Mouse (Mus musculus): ENCODE data around the gene 1600014C23Rik. TPM values are rescaled to one million over a fixed set of nuclear protein-coding genes. Genes with fewer than 3 reads are reported as not detected.
A peak's percentile ranks its signal among the peaks of the same experiment; 100 is the strongest.

1600014C23Rik gene
- polyA plus RNA-seq, 1 experiment from 2014 or later: not detected

DNA sequence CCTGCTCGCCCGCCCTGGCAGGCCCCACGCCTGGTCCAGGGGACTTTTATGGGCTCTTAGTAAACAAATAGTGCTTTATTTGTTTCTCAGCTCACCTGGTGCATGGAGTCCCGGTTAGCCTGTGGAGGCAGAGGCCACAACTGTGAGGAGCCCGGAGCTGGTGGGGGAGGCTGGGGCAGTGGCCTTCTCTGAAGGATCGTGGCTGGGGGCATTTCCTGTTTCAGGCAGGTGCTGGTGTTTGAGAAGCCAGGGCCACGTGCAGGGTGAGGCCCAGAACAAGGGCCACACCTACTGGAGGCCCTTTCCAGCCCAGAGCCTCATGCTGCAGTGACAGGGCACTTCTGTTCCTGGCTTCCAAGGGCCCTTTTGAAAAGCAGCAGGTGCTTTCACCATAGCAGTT lies 7.4 kb downstream of the 1600014C23Rik start:
- Histone ChIP-seq H3K4me3 (ENCODE audit: inconsistent target) (no peak overlapping the region), H3K79me2 (ENCODE audit: inconsistent target) (no peaks in the 10 kb centered on the region), H3K36me3 (ENCODE audit: inconsistent target) (no peaks in the 10 kb centered on the region), H3K27ac (no peak overlapping the region)
- 60% methylated on average over 7 of the region's 7 CpGs for WGBS (ENCODE audit: missing documents)

DNA sequence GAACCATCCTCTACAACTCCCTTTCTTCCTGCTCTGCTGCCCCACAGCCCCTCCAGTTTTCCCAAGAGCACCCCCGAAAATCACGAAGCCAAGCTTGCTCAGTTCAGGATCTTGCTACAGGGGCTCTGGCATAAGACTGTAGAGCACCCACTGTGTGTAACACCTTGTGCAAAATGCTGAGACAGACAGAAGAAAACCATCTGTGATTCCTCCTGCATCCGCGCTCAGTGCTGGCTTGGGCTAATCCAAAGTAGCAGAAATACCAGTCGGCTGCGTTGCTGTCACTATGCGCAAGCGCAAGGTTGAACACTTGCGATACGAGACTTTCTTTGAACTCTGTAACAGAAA lies 9.1 kb downstream of the 1600014C23Rik start:
- no peaks in the 10 kb centered on the region for H3K79me2 ChIP-seq (ENCODE audit: inconsistent target)
- H3K4me3 ChIP-seq (ENCODE audit: inconsistent target): no peak overlapping the region
- H3K27ac ChIP-seq: no peak overlapping the region
- WGBS (ENCODE audit: missing documents): 90% methylated on average over 10 of the region's 10 CpGs
- H3K36me3 ChIP-seq (ENCODE audit: inconsistent target): no peaks in the 10 kb centered on the region

DNA sequence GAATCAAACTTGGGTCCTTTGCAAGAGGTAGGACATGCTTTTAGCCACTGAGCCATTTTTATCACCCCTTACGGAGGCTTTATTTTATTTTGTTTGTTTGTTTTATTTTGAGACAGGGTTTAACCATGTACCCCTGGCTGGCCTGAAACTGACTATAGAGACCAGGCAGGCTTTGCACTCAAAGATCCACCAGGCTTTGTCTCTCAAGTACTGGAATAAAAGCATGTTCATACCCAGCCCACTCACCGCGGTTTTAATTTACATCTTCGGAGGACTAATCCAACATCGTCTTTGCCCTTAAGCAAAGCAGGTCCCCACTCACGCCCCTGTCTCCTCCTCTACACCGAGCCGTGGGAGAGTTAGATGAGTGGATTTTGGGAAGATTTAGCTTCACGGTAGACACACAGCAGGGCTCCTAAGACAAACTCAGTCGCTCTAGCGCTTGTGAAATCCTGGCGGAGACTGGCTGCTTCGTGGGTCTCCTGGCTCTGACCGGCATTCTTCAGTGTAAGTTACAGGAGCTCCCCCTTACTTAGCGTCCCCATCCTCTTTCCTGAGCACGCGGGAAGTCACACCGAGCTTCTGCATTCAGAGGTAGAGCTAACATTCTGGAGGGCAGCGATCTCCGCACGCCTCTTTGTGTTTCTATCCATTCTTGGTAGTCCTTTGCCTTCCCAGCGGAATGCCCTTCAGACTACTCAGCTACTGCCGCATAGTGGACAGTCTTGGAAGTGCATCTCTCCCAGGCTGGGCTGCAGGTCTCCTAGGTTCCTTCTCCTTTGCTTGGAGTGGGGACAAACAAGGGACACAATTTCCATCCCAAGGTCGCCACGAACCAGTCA lies 9.7 kb downstream of the 1600014C23Rik start:
- Histone ChIP-seq H3K27ac (no peak overlapping the region), H3K79me2 (ENCODE audit: inconsistent target) (no peaks in the 10 kb centered on the region), H3K36me3 (ENCODE audit: inconsistent target) (no peaks in the 10 kb centered on the region), H3K4me3 (ENCODE audit: inconsistent target) (no peak overlapping the region; the same call in 1 of the 2 replicates)
- 9% methylated on average over 25 of the region's 25 CpGs for WGBS (ENCODE audit: missing documents)

DNA sequence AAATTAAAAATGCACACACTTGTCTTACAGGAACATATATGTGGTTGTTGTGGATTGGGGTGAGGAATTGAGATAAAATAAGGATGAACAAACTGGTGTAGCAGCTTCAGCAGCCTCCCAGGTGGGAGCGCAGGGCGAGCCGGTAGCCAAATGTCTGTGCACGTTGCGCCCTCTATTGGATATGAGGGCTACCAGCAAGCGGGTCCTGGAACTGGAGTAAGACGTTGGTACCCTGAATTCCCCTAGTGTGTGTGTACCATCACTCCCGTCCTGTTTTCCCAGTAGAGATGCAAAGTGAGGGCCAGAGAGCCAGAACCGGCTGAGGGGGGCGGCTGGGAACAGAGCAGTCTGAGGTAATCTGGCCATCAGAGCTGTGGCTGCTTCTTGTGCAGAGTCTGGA lies 15.3 kb downstream of the 1600014C23Rik start:
- Histone ChIP-seq H3K36me3 (ENCODE audit: inconsistent target) (no peaks in the 10 kb centered on the region), H3K79me2 (ENCODE audit: inconsistent target) (no peaks in the 10 kb centered on the region), H3K27ac (no peak overlapping the region), H3K4me3 (ENCODE audit: inconsistent target) (no peak overlapping the region)
- 3% methylated on average over 10 of the region's 10 CpGs for WGBS (ENCODE audit: missing documents)

DNA sequence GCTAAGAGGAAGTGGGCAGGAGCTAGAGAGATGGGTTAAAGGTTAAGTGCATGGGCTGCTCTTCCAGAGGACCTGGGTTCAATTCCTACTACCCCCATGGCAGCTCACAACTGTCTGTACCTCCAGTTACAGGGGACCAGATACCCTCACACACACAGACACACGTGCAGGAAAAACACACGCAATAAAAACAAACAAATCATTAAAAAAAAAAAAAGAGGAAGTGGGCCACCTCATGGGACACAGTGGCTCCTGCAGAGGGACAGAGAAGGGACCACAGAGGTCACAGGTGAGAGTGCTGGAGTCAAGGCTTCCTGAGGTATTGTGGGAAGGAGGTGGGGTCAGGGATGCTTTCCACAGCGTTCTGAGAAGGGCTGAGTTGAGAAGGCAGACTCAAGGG lies 22.1 kb downstream of the 1600014C23Rik start:
- no peaks in the 10 kb centered on the region for H3K79me2 ChIP-seq (ENCODE audit: inconsistent target)

DNA sequence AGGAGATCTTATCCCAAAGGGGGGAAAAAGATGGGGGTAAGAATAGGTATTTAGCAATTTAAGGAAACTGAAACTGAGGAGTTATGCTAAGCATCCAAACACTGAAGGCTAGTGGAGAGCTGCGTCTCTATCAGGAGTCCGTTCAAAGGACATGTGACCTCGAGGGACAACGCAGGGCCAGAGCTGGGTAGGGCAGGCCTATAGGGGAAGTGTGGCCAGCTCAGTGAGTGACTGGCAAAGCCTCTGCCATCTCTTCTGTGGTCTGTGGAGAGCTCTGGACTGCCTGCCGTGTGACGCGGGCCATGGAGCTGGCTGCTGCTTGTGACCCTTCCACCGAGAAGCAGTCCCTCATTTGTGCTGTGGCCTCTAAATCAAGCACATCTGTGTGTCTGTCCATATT lies 23.2 kb downstream of the 1600014C23Rik start:
- no peaks in the 10 kb centered on the region for H3K36me3 ChIP-seq (ENCODE audit: inconsistent target)
- H3K27ac ChIP-seq: no peak overlapping the region
- H3K4me3 ChIP-seq (ENCODE audit: inconsistent target): no peak overlapping the region
- H3K79me2 ChIP-seq (ENCODE audit: inconsistent target): no peaks in the 10 kb centered on the region
- WGBS (ENCODE audit: missing documents): 29% methylated on average over 8 of the region's 8 CpGs

More for the DNA sequence above, 22.1 kb downstream of the 1600014C23Rik start:
- Histone ChIP-seq H3K4me3 (ENCODE audit: inconsistent target) (no peak overlapping the region), H3K36me3 (ENCODE audit: inconsistent target) (no peaks in the 10 kb centered on the region), H3K27ac (no peak overlapping the region)
- WGBS (ENCODE audit: missing documents): 26% methylated on average over 2 of the region's 3 CpGs

DNA sequence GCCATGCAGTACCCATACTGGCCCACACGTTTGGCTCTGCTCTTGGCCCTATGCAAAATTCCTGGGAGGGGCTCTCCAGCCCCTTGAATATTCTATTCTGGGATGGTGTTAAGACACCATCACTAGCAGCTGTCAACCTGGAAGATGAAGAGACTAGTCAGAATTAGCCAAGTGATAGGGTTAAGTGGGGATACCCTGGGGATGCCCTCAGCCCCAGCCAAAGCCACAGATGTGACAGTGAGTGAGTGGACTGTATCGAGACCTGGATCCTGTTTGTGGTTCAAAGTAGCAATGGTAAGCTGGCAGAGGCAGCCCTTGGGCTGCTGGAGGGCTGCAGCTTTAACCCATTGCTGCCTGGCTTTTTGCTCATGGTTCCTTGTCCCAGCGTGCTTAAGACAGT lies 23.8 kb downstream of the 1600014C23Rik start:
- Histone ChIP-seq H3K4me3 (ENCODE audit: inconsistent target) (no peak overlapping the region), H3K79me2 (ENCODE audit: inconsistent target) (no peaks in the 10 kb centered on the region), H3K27ac (no peak overlapping the region), H3K36me3 (ENCODE audit: inconsistent target) (no peaks in the 10 kb centered on the region)
- WGBS (ENCODE audit: missing documents): 53% methylated on average over 3 of the region's 3 CpGs

DNA sequence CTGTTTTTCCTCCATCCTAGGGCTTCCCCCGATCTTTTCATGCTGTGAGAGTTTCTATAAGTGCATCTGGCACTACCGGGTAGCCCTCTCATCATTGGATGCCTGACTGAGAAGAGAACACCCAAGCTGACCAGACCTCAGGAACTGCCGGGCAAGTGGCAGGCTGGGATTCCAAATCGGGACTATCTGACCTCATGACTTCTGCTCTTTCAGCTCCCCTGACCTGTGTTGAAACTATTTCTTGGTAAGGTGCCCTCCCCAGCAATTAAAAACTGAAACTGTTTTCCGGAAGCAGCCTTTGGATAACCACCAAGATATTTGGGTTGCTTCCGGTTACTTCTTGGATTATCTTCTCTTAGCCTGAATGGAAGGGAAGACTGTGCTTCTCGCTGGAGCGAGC lies 25.5 kb downstream of the 1600014C23Rik start:
- H3K27ac ChIP-seq: no peak overlapping the region
- H3K79me2 ChIP-seq (ENCODE audit: inconsistent target): no peaks in the 10 kb centered on the region
- no peaks in the 10 kb centered on the region for H3K36me3 ChIP-seq (ENCODE audit: inconsistent target)
- no peak overlapping the region for H3K4me3 ChIP-seq (ENCODE audit: inconsistent target)
- 83% methylated on average over 8 of the region's 8 CpGs for WGBS (ENCODE audit: missing documents)

DNA sequence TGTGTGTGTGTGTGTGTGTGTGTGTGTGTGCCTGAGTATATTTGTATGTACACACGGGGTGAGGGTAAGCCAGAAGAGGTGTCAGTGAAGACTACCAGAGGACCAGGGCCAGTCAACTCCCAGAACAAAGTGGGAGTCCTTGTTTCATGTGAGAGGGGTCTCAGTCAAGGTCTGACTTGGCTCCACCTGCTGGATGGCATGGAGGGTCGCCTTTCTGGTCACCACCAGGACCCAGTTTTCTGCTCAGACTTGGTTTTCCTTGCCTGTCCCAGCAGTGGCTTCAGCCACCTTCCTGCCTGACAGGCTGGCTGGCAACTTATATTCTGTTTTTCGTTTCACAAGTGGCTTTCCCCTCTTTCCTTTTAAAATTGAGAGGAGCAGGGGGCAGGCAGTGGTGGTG lies 26.3 kb downstream of the 1600014C23Rik start:
- Histone ChIP-seq H3K79me2 (ENCODE audit: inconsistent target) (no peaks in the 10 kb centered on the region), H3K4me3 (ENCODE audit: inconsistent target) (no peak overlapping the region), H3K27ac (no peak overlapping the region), H3K36me3 (ENCODE audit: inconsistent target) (no peaks in the 10 kb centered on the region)
- 34% methylated on average over 3 of the region's 3 CpGs for WGBS (ENCODE audit: missing documents)

DNA sequence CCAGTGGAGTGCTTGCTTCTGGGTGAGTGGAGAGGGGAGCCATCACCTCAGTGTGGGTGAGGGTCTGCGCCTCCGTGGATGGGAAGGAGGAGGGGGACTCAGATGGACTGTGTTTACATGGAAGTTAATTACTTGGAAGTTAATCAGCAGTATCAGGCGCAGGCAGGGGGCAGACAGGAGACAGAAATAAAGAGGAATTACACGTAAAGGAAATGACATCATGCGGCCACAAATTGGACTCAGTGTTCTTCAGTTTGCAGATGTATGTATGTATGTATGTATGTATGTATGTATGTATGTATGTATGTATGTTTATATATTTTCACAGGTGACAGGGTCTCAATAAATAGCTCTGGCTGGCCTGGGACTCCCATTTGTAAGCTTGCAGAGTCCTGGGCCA lies 26.8 kb downstream of the 1600014C23Rik start:
- 17% methylated on average over 5 of the region's 5 CpGs for WGBS (ENCODE audit: missing documents)
- Histone ChIP-seq H3K27ac (no peak overlapping the region), H3K36me3 (ENCODE audit: inconsistent target) (no peaks in the 10 kb centered on the region), H3K4me3 (ENCODE audit: inconsistent target) (no peak overlapping the region), H3K79me2 (ENCODE audit: inconsistent target) (no peaks in the 10 kb centered on the region)

DNA sequence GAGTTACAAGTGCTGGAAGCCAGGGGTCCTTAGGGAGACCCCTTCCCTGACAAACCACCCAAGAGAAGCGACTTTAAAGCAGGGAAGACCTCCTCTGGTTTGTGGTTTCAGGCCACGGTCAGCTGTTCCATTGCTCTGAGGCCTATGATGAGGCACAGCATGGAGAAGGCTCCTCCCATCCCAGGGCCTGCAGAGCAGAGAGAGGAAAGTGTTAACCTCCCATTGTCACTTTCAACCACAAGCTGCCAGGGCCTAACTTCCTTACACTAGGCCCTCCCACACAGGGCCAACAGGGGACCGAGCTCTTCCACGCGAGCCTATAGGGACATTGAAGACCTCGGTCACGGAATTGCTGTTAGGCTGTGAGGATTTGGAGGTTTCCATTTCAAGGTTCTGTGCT lies 30.5 kb downstream of the 1600014C23Rik start:
- H3K79me2 ChIP-seq (ENCODE audit: inconsistent target): no peaks in the 10 kb centered on the region
- H3K27ac ChIP-seq: peak overlapping the region; percentile 31
- peak overlapping the region; percentile 20; the same call in 1 of the 2 replicates for H3K4me3 ChIP-seq (ENCODE audit: inconsistent target)
- 9% methylated on average over 7 of the region's 7 CpGs for WGBS (ENCODE audit: missing documents)
- H3K36me3 ChIP-seq (ENCODE audit: inconsistent target): 0 out of 2 replicates have a peak, but pooled peaks cover 4% of the 10 kb centered on the region

DNA sequence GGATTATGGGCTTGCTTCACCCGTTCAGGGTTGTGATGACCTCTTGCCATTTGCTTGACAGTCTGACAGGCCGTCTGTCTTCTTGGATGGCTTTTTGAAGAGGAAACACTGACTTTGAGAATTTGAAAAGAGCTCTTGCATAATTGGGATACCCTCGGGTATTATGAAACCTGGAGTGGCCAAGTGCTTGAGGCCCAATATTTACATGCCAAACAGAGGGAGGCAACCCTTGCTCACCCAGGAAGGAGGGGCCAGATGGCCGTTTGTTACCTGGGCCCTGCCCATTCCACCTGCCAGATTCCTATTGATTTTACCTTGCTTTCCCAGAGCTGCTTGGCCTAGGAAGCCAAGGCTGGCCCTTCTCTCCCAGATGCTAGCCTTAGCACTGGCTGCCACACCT lies 31.4 kb downstream of the 1600014C23Rik start:
- 28% methylated on average over 4 of the region's 4 CpGs for WGBS (ENCODE audit: missing documents)
- H3K27ac ChIP-seq: no peak overlapping the region
- 0 out of 2 replicates have a peak, but pooled peaks cover 9% of the 10 kb centered on the region for H3K36me3 ChIP-seq (ENCODE audit: inconsistent target)
- H3K4me3 ChIP-seq (ENCODE audit: inconsistent target): no peak overlapping the region
- no peaks in the 10 kb centered on the region for H3K79me2 ChIP-seq (ENCODE audit: inconsistent target)

DNA sequence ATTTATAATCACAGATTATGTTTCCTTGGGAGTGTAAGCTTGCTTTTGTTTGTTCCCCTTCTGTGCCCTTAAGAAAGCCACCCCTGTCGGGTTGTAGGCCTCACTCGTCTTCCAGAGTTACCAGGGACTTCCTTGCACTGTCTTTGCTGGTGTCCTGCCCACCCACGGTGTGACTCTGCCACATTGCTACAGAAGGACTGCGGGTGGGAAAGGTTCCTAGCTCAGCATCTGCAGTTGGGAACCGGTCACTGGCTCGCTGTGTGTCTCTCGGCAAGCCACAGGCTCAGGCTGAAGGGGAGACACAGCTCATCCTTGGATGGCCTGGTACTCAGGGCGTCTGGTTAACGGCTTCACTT lies 32.4 kb downstream of the 1600014C23Rik start:
- H3K27ac ChIP-seq: no peak overlapping the region
- 0 out of 2 replicates have a peak, but pooled peaks cover 9% of the 10 kb centered on the region for H3K36me3 ChIP-seq (ENCODE audit: inconsistent target)
- WGBS (ENCODE audit: missing documents): 83% methylated on average over 9 of the region's 9 CpGs
- no peak overlapping the region for H3K4me3 ChIP-seq (ENCODE audit: inconsistent target)
- no peaks in the 10 kb centered on the region for H3K79me2 ChIP-seq (ENCODE audit: inconsistent target)

DNA sequence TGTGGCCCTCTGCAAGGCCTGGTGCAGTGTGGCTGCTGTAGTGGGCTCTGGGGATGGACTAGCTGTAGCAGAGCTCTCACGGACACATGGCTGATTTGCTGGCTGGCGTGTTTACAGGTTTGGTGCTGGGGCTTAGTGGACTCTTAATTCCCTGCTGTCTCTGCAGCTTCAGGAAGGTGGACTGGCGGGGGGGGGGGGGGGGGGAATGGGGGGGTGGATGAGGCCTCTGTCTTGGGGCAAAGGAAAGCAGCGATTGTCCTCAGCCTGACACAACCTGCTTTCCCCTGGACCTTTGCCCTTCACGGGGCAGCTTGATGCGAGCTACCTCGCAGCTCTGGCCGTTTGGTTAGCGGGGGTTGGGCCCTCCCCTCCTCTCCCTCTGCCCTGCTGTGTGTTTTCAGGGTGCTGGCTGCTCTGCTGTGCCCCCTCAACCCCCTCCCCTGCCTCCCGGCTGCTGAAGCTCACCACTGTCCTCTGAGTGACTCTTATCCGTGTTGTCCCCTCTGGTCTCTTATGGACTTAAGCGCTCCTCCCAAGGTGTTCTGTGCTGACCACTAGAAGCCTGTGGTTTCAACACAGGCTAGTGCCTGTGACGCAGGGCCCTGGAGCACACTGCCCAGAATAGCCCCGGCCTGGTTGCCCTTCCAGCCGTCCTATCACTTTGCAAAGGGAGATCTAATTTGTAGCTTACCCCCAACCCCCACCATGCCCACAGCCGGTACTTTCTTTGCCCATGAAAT lies 33.0 kb downstream of the 1600014C23Rik start:
- no peak overlapping the region for H3K27ac ChIP-seq
- no peaks in the 10 kb centered on the region for H3K79me2 ChIP-seq (ENCODE audit: inconsistent target)
- H3K4me3 ChIP-seq (ENCODE audit: inconsistent target): no peak overlapping the region
- H3K36me3 ChIP-seq (ENCODE audit: inconsistent target): 0 out of 2 replicates have a peak, but pooled peaks cover 9% of the 10 kb centered on the region
- 95% methylated on average over 8 of the region's 16 CpGs for WGBS (ENCODE audit: missing documents)
